Mouse (Mus musculus) midbrain, embryonic 11.5 days (tissue): ENCODE measurements around the gene Spata45. TPM values are rescaled to one million over a fixed set of nuclear protein-coding genes. Genes with fewer than 3 reads are reported as not detected.

ENCODE experiments used
- ATAC-seq: fragments of 200-750 bp; cut with Nextera tagmentation; 2 replicates; pipeline ENCODE4 v1.8.0; 2017; ENCODE audit warnings: moderate TSS enrichment, moderate library complexity; ENCODE audit not compliant: low FRiP score
- DNase-seq: peaks from one replicate; pipeline ENCODE4 v3.0.0; 2015; ENCODE audit warnings: low spot score; ENCODE audit errors: missing footprints
- H3K27ac ChIP-seq: fragments of 300-500 bp; sonication (generic); 2 replicates; pipeline ENCODE4 v1.5.1; 2014; ENCODE audit warnings: low read depth, low read length
- H3K27me3 ChIP-seq: fragments of 300-500 bp; sonication (generic); 2 replicates; pipeline ENCODE4 v1.6.1; 2014; ENCODE audit warnings: mild to moderate bottlenecking, low read length, moderate library complexity, mixed read lengths; ENCODE audit not compliant: control insufficient read depth, insufficient read depth
- H3K36me3 ChIP-seq: fragments of 300-500 bp; sonication (generic); 2 replicates; pipeline ENCODE4 v1.6.1; 2014; ENCODE audit warnings: mild to moderate bottlenecking, low read length, moderate library complexity, mixed read lengths; ENCODE audit not compliant: control insufficient read depth, insufficient read depth
- H3K4me1 ChIP-seq: fragments of 300-500 bp; sonication (generic); 2 replicates; pipeline ENCODE4 v1.6.1; 2014; ENCODE audit warnings: low read length; ENCODE audit not compliant: control insufficient read depth, insufficient read depth
- H3K4me2 ChIP-seq: fragments of 300-500 bp; sonication (generic); 2 replicates; pipeline ENCODE4 v1.6.1; 2014; ENCODE audit warnings: mild to moderate bottlenecking, moderate library complexity
- H3K4me3 ChIP-seq: fragments of 300-500 bp; sonication (generic); 2 replicates; pipeline ENCODE4 v1.5.1; 2014; ENCODE audit warnings: low read depth, low read length
- H3K9ac ChIP-seq: fragments of 300-500 bp; sonication (generic); 2 replicates; pipeline ENCODE4 v1.6.1; 2014; ENCODE audit warnings: low read length
- H3K9me3 ChIP-seq: fragments of 300-500 bp; sonication (generic); 2 replicates; pipeline ENCODE4 v1.6.1; 2016; ENCODE audit warnings: low read length; ENCODE audit not compliant: control insufficient read depth
- WGBS: fragments of 180-500 bp; shearing (Covaris S2); extraction: QIAGEN DNeasy Blood & Tissue Kit; methylation state at CpG from one replicate; pipeline ENCODE4 v1.1.7; 2014; 5-methylcytosine and 5-hydroxymethylcytosine counted together
- polyA plus RNA-seq: library from polyadenylated mRNA; unstranded; fragments of >200 nt; fragmentation: Nextera tagmentation; extraction: Ambion mirVana; gene quantifications from 2 replicates; pipeline ENCODE4 v1.2.1, GENCODE M21; 2014

Gene Spata45
- polyA plus RNA-seq, 1 experiment from 2014 or later, result not detected

- Histone ChIP-seq H3K27me3 (no peaks in the 10 kb centered on the region), H3K9me3 (no peaks in the 10 kb centered on the region), H3K27ac (no peak overlapping the region), H3K4me1 (no peaks in the 10 kb centered on the region), H3K4me2 (no peak overlapping the region), H3K4me3 (no peak overlapping the region), H3K9ac (no peak overlapping the region), H3K36me3 (peaks cover 17% of the 10 kb centered on the region; the same call in 1 of the 2 replicates)
- ATAC-seq, result no peak
- WGBS, result 88% methylated on average over 7 of the region's 7 CpGs
- DNase-seq, result peak; percentile 69
Observed at GRCm38 (mm10) chr1:191086304-191086878, 50.0 kb downstream of the Spata45 start.

GRCm38 (mm10) chr1:191086960-191087359, 50.5 kb downstream of the Spata45 start:
- 79% methylated on average over 8 of the region's 8 CpGs for WGBS
- H3K4me3 ChIP-seq, result no peak overlapping the region

DNA sequence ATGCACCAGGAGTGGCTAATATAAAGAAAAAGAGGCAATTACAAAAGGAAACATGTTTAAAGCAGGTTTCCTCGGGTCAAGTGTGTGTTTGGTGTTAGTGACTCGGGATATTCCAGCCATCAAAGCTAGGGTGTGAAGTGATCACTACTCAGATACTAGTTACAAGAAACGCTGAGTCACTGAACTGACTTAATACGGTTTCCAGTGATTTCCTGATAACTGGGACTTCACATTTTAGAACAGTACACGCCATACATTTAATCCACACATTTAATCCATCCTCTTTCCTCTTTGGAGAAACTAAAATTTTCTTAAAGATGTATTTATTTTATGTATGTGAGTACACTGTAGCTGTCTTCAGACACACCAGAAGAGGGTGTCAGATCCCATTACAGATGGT, 51.5 kb downstream of the Spata45 start:
- no peak overlapping the region for H3K4me3 ChIP-seq
- ATAC-seq (no peak), DNase-seq (no peak)
- no peaks in the 10 kb centered on the region for H3K27me3 ChIP-seq
- no peaks in the 10 kb centered on the region for H3K4me1 ChIP-seq
- no peak overlapping the region for H3K9ac ChIP-seq
- H3K4me2 ChIP-seq, result no peak overlapping the region
- H3K36me3 ChIP-seq, result peaks cover 10% of the 10 kb centered on the region; the same call in 1 of the 2 replicates
- no peaks in the 10 kb centered on the region for H3K9me3 ChIP-seq
- 91% methylated on average over 5 of the region's 5 CpGs for whole genome bisulfite sequencing
- no peak overlapping the region for H3K27ac ChIP-seq

More at GRCm38 (mm10) chr1:191086960-191087359, 50.5 kb downstream of the Spata45 start:
- Histone ChIP-seq H3K27me3 (no peaks in the 10 kb centered on the region), H3K9me3 (no peaks in the 10 kb centered on the region), H3K27ac (no peak overlapping the region), H3K4me1 (no peaks in the 10 kb centered on the region), H3K36me3 (peaks cover 15% of the 10 kb centered on the region; the same call in 1 of the 2 replicates), H3K4me2 (no peak overlapping the region), H3K9ac (no peak overlapping the region)
- ATAC-seq (no peak), DNase-seq (no peak)

DNA sequence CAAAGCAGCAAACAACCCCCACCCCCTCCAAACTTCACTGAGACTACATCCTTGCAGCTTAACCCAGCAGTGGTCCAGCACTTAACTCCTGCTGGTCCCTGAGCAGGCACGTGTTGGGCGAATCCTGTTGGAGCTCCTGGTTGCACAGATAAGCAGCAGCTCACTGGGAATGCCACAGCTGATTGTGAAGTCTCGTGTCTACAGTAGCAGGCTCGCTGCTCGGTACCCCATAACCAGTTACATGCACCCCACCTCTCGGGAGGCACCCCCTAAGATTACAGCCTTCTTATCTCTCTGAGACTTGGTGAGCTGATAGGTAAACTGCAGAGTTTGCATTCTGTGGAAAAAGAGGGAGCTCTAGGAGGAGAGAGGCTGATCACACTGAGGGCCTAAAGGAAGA, 52.9 kb downstream of the Spata45 start:
- ATAC-seq (no peak), DNase-seq (peak; percentile 39)
- peaks cover 2% of the 10 kb centered on the region; the same call in 1 of the 2 replicates for H3K36me3 ChIP-seq
- no peaks in the 10 kb centered on the region for H3K9me3 ChIP-seq
- no peak overlapping the region for H3K4me3 ChIP-seq
- H3K9ac ChIP-seq, result no peak overlapping the region
- no peak overlapping the region for H3K27ac ChIP-seq
- H3K4me1 ChIP-seq, result no peaks in the 10 kb centered on the region
- no peak overlapping the region for H3K4me2 ChIP-seq
- 75% methylated on average over 6 of the region's 6 CpGs for WGBS
- H3K27me3 ChIP-seq, result no peaks in the 10 kb centered on the region

DNA sequence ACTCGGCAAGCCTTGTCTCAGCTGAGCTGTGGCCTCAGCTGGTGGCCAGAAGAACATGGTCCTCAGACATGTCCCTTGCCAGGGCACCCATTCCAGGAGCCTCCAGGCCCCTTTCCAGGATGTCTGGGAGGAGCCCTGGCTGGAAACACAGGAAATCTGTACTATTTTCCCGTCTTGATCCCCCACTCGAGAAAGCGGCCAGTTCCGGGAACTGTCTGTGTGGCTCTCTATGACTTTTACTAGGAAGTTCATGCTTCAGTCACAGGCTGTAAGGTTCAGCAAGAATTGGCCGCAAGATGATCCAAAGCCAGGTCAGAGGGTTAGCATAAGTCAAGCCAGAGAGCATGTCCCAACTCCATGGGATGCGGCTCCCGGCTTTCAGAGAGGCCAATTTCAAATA, 55.6 kb downstream of the Spata45 start:
- no peak overlapping the region for H3K27ac ChIP-seq
- H3K9ac ChIP-seq, result no peak overlapping the region
- H3K27me3 ChIP-seq, result peaks cover 3% of the 10 kb centered on the region
- DNase-seq (peak; percentile 28), ATAC-seq (no peak)
- no peaks in the 10 kb centered on the region for H3K4me1 ChIP-seq
- no peaks in the 10 kb centered on the region for H3K36me3 ChIP-seq
- H3K4me2 ChIP-seq, result no peak overlapping the region
- WGBS, result 77% methylated on average over 8 of the region's 8 CpGs
- no peaks in the 10 kb centered on the region for H3K9me3 ChIP-seq
- no peak overlapping the region for H3K4me3 ChIP-seq

Other genes with a start within 250 kb of the Spata45 start
- 19.5 and 20.1 TPM in 2 replicates for gene Rps6kc1, start 124.9 kb upstream of the Spata45 start, polyA plus RNA-seq
- 65.5 and 65.7 TPM in 2 replicates for gene Angel2, start 111.5 kb upstream of the Spata45 start, polyA plus RNA-seq
- gene Vash2, start 57.3 kb upstream of the Spata45 start, polyA plus RNA-seq, result 52.8 and 58.9 TPM in 2 replicates
- 11.3 and 11.9 TPM in 2 replicates for gene Flvcr1, start 10.5 kb upstream of the Spata45 start, polyA plus RNA-seq
- gene Tatdn3, start 26.3 kb downstream of the Spata45 start, polyA plus RNA-seq, result 11.3 and 11.6 TPM in 2 replicates
- 21.9 and 22.8 TPM in 2 replicates for gene Nsl1, start 26.4 kb downstream of the Spata45 start, polyA plus RNA-seq
- 2.9 and 3.5 TPM in 2 replicates for gene Batf3, start 61.2 kb downstream of the Spata45 start, polyA plus RNA-seq
- not detected in 2 replicates for gene Fam71a, start 128.2 kb downstream of the Spata45 start, polyA plus RNA-seq
- gene Atf3, start 181.4 kb downstream of the Spata45 start, polyA plus RNA-seq, result 3.8 and 4.6 TPM in 2 replicates